8 mouse cellular contexts compared by ENCODE assay signal in genomic region chr9:96438334-96438871, GRCm38 (mm10). TPM values are rescaled to one million over a fixed set of nuclear protein-coding genes. Genes with fewer than 3 reads are reported as not detected.
DNase-seq lines count a peak whose midpoint lies in the region; ATAC-seq and TF ChIP-seq lines count a peak whose summit lies in the region.

No protein-coding gene starts in this region.

- H3K27ac ChIP-seq in bone marrow, adult 2 months (ENCODE audit: control insufficient read depth, insufficient read depth, low read depth, low read length, poor library complexity) = peak overlapping the region; percentile 86
- peak overlapping the region; percentile 59 for H3K27ac ChIP-seq in forebrain, embryonic 13.5 days
- H3K27ac ChIP-seq in intestine, embryonic 14.5 days (ENCODE audit: low read depth) = peak overlapping the region; percentile 64
- peak overlapping the region; percentile 78 for H3K27ac ChIP-seq in lung, postnatal 0 days (ENCODE audit: low read length)

- H3K27me3 ChIP-seq in forebrain, embryonic 13.5 days = peaks cover 20% of the 10 kb centered on the region
- H3K27me3 ChIP-seq in intestine, embryonic 14.5 days (replicated peaks; ENCODE audit: control insufficient read depth, insufficient read depth, low read length) = no peaks in the 10 kb centered on the region
- no peaks in the 10 kb centered on the region for H3K27me3 ChIP-seq in lung, postnatal 0 days (replicated peaks; ENCODE audit: insufficient read depth, low read length)

- no peaks in the 10 kb centered on the region; the same call in 1 of the 2 replicates for H3K4me1 ChIP-seq in bone marrow, adult 2 months (ENCODE audit: control insufficient read depth, insufficient read depth, low read length)
- peaks cover 31% of the 10 kb centered on the region for H3K4me1 ChIP-seq in forebrain, embryonic 13.5 days
- H3K4me1 ChIP-seq in intestine, embryonic 14.5 days (replicated peaks; ENCODE audit: control insufficient read depth, insufficient read depth, low read length) = peaks cover 15% of the 10 kb centered on the region
- peaks cover 9% of the 10 kb centered on the region; the same call in 1 of the 2 replicates for H3K4me1 ChIP-seq in lung, postnatal 0 days (ENCODE audit: insufficient read depth, low read depth, low read length)

- TF ChIP-seq EP300 in lung, postnatal 0 days (IDR thresholded peaks at IDR 0.05) = no peak

- peak overlapping the region; percentile 68 for H3K4me2 ChIP-seq in forebrain, embryonic 13.5 days
- H3K4me2 ChIP-seq in intestine, embryonic 14.5 days (ENCODE audit: low read length) = peak overlapping the region; percentile 62
- peak overlapping the region; percentile 85 for H3K4me2 ChIP-seq in lung, postnatal 0 days (replicated peaks; ENCODE audit: low read depth, low read length)

- no peaks in the 10 kb centered on the region; the same call in 1 of the 2 replicates for H3K9me3 ChIP-seq in forebrain, embryonic 13.5 days (replicated peaks)
- H3K9me3 ChIP-seq in intestine, embryonic 14.5 days (ENCODE audit: control insufficient read depth, low read length) = no peaks in the 10 kb centered on the region
- H3K9me3 ChIP-seq in lung, postnatal 0 days (ENCODE audit: low read length) = no peaks in the 10 kb centered on the region

- 1% methylated on average over 8 of the region's 8 CpGs for WGBS in bone marrow, adult 2 months
- WGBS in forebrain, embryonic 13.5 days = 2% methylated on average over 8 of the region's 8 CpGs
- WGBS in intestine, embryonic 14.5 days = 1% methylated on average over 8 of the region's 8 CpGs
- 1% methylated on average over 8 of the region's 8 CpGs for WGBS in lung, postnatal 0 days

- H3K4me3 ChIP-seq in bone marrow, adult 2 months (replicated peaks; ENCODE audit: control insufficient read depth, low read depth, low read length) = peak overlapping the region; percentile 66
- peak overlapping the region; percentile 42 for H3K4me3 ChIP-seq in forebrain, embryonic 13.5 days
- H3K4me3 ChIP-seq in intestine, embryonic 14.5 days (ENCODE audit: low read depth, low read length) = peak overlapping the region; percentile 34
- H3K4me3 ChIP-seq in lung, postnatal 0 days (ENCODE audit: low read depth, low read length) = peak overlapping the region; percentile 47

- peak overlapping the region; percentile 65 for H3K9ac ChIP-seq in forebrain, embryonic 13.5 days
- H3K9ac ChIP-seq in intestine, embryonic 14.5 days (ENCODE audit: low read length) = peak overlapping the region; percentile 48; the same call in 1 of the 2 replicates
- peak overlapping the region; percentile 50 for H3K9ac ChIP-seq in lung, postnatal 0 days (replicated peaks; ENCODE audit: low read depth)

- no peak for TF ChIP-seq CTCF in bone marrow, adult 2 months (IDR thresholded peaks at IDR 0.05; ENCODE audit: control insufficient read depth, insufficient read depth, low read length)
- no peak for TF ChIP-seq CTCF in lung, postnatal 0 days (IDR thresholded peaks at IDR 0.05)

- ATAC-seq in frontal cortex, adult (ENCODE audit: low TSS enrichment) = peak; percentile 24; the same call in 1 of the 2 replicates
- ATAC-seq in forebrain, embryonic 13.5 days = peak; percentile 42
- ATAC-seq in intestine, embryonic 14.5 days (replicated peaks; ENCODE audit: low FRiP score, low TSS enrichment, low read depth) = peak; percentile 42
- peak; percentile 65 for ATAC-seq in lung, postnatal 0 days

- no peak for DNase-seq in frontal cortex, postnatal 25 days (ENCODE audit: low spot score in 2 of 2)
- no peak for DNase-seq in intestine, embryonic 14.5 days (ENCODE audit: low spot score)
- DNase-seq in lung, postnatal 0 days (ENCODE audit: low spot score) = peak; percentile 82
- DNase-seq in retina, embryonic 14.5 days (ENCODE audit: low spot score) = peak; percentile 39
- no peak for DNase-seq in right cerebral cortex, postnatal 14 days

- no peaks in the 10 kb centered on the region for H3K36me3 ChIP-seq in forebrain, embryonic 13.5 days (ENCODE audit: poor library complexity, severe bottlenecking)
- no peaks in the 10 kb centered on the region for H3K36me3 ChIP-seq in intestine, embryonic 14.5 days (ENCODE audit: control insufficient read depth, insufficient read depth, low read length)
- H3K36me3 ChIP-seq in lung, postnatal 0 days (ENCODE audit: insufficient read depth, low read length) = no peaks in the 10 kb centered on the region

- TF ChIP-seq POLR2A in bone marrow, adult 2 months (IDR thresholded peaks at IDR 0.05; ENCODE audit: borderline replicate concordance, control insufficient read depth, low read depth, low read length) = no peak

RNA-seq across cellular contexts. Expression of gene Rnf7, which starts 40.1 kb away (rescaled TPM):
- polyA plus RNA-seq in bone marrow, adult 2 months (2011; ENCODE audit: insufficient read depth, insufficient read length, low replicate concordance, missing spikeins) = 30.2 and 62.2 TPM in 2 replicates
- polyA plus RNA-seq in forebrain, embryonic 13.5 days (2015; fragmentation: Nextera tagmentation; extraction: Ambion mirVana) = 235 and 239 TPM in 2 replicates
- 232 and 240 TPM in 2 replicates for polyA plus RNA-seq in intestine, embryonic 14.5 days (2014; fragmentation: Nextera tagmentation; extraction: Ambion mirVana)
- polyA plus RNA-seq in lung, postnatal 0 days (2015; fragmentation: Nextera tagmentation; extraction: Ambion mirVana) = 160 and 168 TPM in 2 replicates

Comparison
In these comparisons a context has a peak if more than half of its experiments do, and no peak if none do; other contexts are left out.
1. DNase-seq: peak in lung, postnatal 0 days (single experiment) and retina, embryonic 14.5 days (single experiment); none in frontal cortex, postnatal 25 days (0 of 2), intestine, embryonic 14.5 days (single experiment) and right cerebral cortex, postnatal 14 days (single experiment).
2. Peak in every context shown above with its lines, with median percentiles within 50 percentile points of each other: ATAC-seq, H3K27ac ChIP-seq, H3K4me3 ChIP-seq, H3K4me2 ChIP-seq and H3K9ac ChIP-seq.